Mouse (Mus musculus) brain, adult 10 weeks (tissue): ENCODE measurements around the gene Rdh7. TPM values are rescaled to one million over a fixed set of nuclear protein-coding genes. Genes with fewer than 3 reads are reported as not detected.

Experiments
- polyA plus RNA-seq: library from polyadenylated mRNA; stranded (reverse); fragments of 350-450 nt; fragmentation: Illumina TruSeq; extraction: RNeasy Lipid Tissue Mini Kit (QIAGEN cat#74804); gene quantifications from one replicate; pipeline ENCODE4 v1.2.3, GENCODE M21; 2015; ENCODE audit warnings: low read depth, low replicate concordance

Gene Rdh7
- not detected for polyA plus RNA-seq

DNA sequence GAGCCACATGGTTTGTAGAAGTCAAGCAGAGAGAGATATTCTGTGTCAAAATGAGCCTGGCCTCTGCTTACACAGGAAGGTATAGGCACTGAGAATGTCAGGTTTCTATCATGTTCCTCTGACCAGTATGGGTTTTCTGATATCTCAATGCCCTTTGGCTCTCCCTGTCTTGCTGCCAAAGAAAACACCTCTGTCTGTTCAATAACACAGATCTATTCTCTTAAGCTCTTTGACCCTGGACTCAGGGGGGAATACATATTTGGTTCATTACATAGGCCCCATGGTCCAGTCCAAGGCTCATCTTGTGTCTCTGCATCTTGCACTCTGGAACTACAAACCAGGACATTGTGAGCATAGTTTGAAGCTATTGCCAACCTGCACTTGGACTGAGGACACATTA lies at the start of gene Rdh7:
Gene Rdh7, minus strand, starts transcription at position 213 of the 400 bp plus-strand sequence.

DNA sequence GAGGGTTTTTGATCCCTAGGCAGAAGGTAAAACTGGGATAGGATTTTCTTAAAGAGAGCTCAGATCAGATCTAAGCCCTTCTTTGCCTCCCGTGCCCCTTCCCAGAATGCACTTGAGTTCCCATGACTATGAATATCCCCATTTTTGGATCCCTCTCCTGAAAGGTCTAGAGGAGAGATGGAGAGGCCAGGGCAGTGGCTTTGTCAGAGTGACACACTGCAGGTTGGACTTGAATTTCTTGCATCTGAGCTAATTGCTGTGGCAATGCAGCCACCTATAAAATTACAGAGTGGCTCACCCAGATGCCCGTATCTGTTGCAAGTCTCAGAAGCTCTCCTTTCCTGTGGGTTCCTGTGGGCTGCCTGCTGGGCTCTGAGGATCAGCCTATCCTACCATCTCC lies 9.6 kb upstream of the Rdh7 start, which contains the start of gene Sdr9c7:
Gene Sdr9c7, plus strand, starts transcription at position 301 of the 400 bp plus-strand sequence.

DNA sequence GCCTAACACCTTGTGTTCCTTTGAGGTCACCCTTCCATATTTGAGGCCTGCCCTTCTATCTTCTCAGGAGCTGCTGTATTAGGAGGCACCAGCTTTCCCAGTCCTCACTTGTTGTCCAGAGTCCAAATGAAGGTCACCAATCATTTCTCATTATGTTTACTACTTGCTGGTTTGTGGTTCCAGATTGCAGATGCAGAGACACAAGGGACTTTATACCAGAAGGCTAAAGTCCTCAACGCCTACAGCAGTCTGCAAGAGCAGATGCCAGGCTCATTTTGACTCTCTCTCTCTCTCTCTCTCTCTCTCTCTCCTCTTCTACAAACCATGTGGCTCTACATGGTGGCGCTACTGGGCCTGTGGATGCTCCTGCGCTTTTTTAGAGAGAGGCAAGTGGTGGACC lies 22.4 kb downstream of the Rdh7 start, which contains the start of gene Rdh16f2:
Gene Rdh16f2, plus strand, starts transcription at position 243 of the 400 bp plus-strand sequence.

DNA sequence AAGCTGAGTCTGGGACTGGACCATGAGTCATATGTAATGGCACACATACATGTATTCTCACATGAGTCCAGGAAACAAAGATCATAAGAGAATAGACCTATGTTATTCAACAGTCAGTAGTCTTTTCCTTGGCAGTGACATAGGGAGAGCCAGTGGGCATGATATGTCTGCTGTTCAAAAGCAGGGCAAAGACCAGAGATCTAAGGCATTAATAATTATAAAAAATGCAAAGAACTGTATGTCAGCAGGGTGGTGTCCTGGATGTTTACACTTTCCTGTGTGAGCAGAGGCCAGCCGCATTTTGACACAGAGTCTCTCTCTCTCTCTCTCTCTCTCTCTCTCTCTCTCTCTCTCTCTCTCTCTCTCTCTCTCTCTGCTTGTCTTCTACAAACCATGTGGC lies 39.0 kb downstream of the Rdh7 start, which contains the start of gene Rdh19:
Gene Rdh19, plus strand, starts transcription at position 301 of the 400 bp plus-strand sequence.

Other genes starting within 250 kb of the Rdh7 start
- 11.0 TPM for gene Stat6, start 245.8 kb downstream of the Rdh7 start, polyA plus RNA-seq
- gene Nemp1, start 221.9 kb downstream of the Rdh7 start, polyA plus RNA-seq = 3.3 TPM
- 30.7 TPM for gene Nab2, start 220.2 kb downstream of the Rdh7 start, polyA plus RNA-seq
- 1.2 TPM for gene Myo1a, start 183.6 kb downstream of the Rdh7 start, polyA plus RNA-seq
- gene Tac2, start 164.3 kb downstream of the Rdh7 start, polyA plus RNA-seq = 23.1 TPM
- gene Zbtb39, start 149.3 kb downstream of the Rdh7 start, polyA plus RNA-seq = 4.3 TPM
- 0.59 TPM for gene Gpr182, start 137.1 kb downstream of the Rdh7 start, polyA plus RNA-seq
- not detected for gene Rdh1, start 129.1 kb downstream of the Rdh7 start, polyA plus RNA-seq
- not detected for gene Rdh16f1, start 129.0 kb downstream of the Rdh7 start, polyA plus RNA-seq
- 0.68 TPM for gene Rdh9, start 112.4 kb downstream of the Rdh7 start, polyA plus RNA-seq
- gene Rdh16, start 87.7 kb downstream of the Rdh7 start, polyA plus RNA-seq = 0.22 TPM
- gene Rdh19, start 38.9 kb downstream of the Rdh7 start, polyA plus RNA-seq = not detected
- not detected for gene Rdh16f2, start 22.3 kb downstream of the Rdh7 start, polyA plus RNA-seq
- gene Sdr9c7, start 9.7 kb upstream of the Rdh7 start, polyA plus RNA-seq = not detected
- not detected for gene Hsd17b6, start 118.8 kb upstream of the Rdh7 start, polyA plus RNA-seq
- 10.8 TPM for gene Prim1, start 126.4 kb upstream of the Rdh7 start, polyA plus RNA-seq
- gene Naca, start 146.8 kb upstream of the Rdh7 start, polyA plus RNA-seq = 731 TPM
- 153 TPM for gene Ptges3, start 170.1 kb upstream of the Rdh7 start, polyA plus RNA-seq
- 1,953 TPM for gene Atp5b, start 194.5 kb upstream of the Rdh7 start, polyA plus RNA-seq
- gene Baz2a, start 202.8 kb upstream of the Rdh7 start, polyA plus RNA-seq = 20.7 TPM